Mouse (Mus musculus): ENCODE results near the gene Aff1. TPM values are rescaled to one million over a fixed set of nuclear protein-coding genes. Genes with fewer than 3 reads are reported as not detected.

Gene Aff1
- polyA plus RNA-seq, 1 experiment: 19.2 TPM

- 56% methylated on average over 7 of the region's 7 CpGs for WGBS
- Histone ChIP-seq H3K4me3 (replicated peaks; ENCODE audit: extremely low read depth, low read depth, low read length) (no peak overlapping the region), H3K4me1 (ENCODE audit: control insufficient read depth, insufficient read depth, low read length) (peaks cover 23% of the 10 kb centered on the region)
- TF ChIP-seq CTCF (IDR thresholded peaks at IDR 0.05; ENCODE audit: insufficient read depth, low read length) (no peak), POLR2A (IDR thresholded peaks at IDR 0.05; ENCODE audit: borderline replicate concordance, extremely low read depth, low read depth, low read length) (no peak)
- DNase-seq: no peak
Measured at GRCm38 (mm10) chr5:103761754-103762153, 69.6 kb downstream of the Aff1 start.

- Histone ChIP-seq H3K4me3 (replicated peaks; ENCODE audit: extremely low read depth, low read depth, low read length) (no peak overlapping the region), H3K4me1 (ENCODE audit: control insufficient read depth, insufficient read depth, low read length) (peaks cover 19% of the 10 kb centered on the region)
- TF ChIP-seq POLR2A (IDR thresholded peaks at IDR 0.05; ENCODE audit: borderline replicate concordance, extremely low read depth, low read depth, low read length): no peak
- TF ChIP-seq CTCF (IDR thresholded peaks at IDR 0.05; ENCODE audit: insufficient read depth, low read length): no peak
- DNase-seq: no peak
- 50% methylated on average over 4 of the region's 4 CpGs for WGBS
Measured at GRCm38 (mm10) chr5:103762850-103763254, 70.7 kb downstream of the Aff1 start.

- peaks cover 10% of the 10 kb centered on the region for H3K4me1 ChIP-seq (ENCODE audit: control insufficient read depth, insufficient read depth, low read length)
- DNase-seq: no peak
- TF ChIP-seq CTCF (IDR thresholded peaks at IDR 0.05; ENCODE audit: insufficient read depth, low read length): no peak
- TF ChIP-seq POLR2A (IDR thresholded peaks at IDR 0.05; ENCODE audit: borderline replicate concordance, extremely low read depth, low read depth, low read length): no peak
- H3K4me3 ChIP-seq (replicated peaks; ENCODE audit: extremely low read depth, low read depth, low read length): no peak overlapping the region
- 82% methylated on average over 4 of the region's 4 CpGs for WGBS
Measured at GRCm38 (mm10) chr5:103765356-103765755, 73.2 kb downstream of the Aff1 start.

GRCm38 (mm10) chr5:103765758-103766431, 73.7 kb downstream of the Aff1 start:
- no peak for DNase-seq
- Histone ChIP-seq H3K4me1 (ENCODE audit: control insufficient read depth, insufficient read depth, low read length) (peaks cover 11% of the 10 kb centered on the region), H3K4me3 (replicated peaks; ENCODE audit: extremely low read depth, low read depth, low read length) (no peak overlapping the region)
- no peak for TF ChIP-seq CTCF (IDR thresholded peaks at IDR 0.05; ENCODE audit: insufficient read depth, low read length)
- TF ChIP-seq POLR2A (IDR thresholded peaks at IDR 0.05; ENCODE audit: borderline replicate concordance, extremely low read depth, low read depth, low read length): no peak
- WGBS: 90% methylated on average over 2 of the region's 2 CpGs

- Histone ChIP-seq H3K4me3 (replicated peaks; ENCODE audit: extremely low read depth, low read depth, low read length) (no peak overlapping the region), H3K4me1 (ENCODE audit: control insufficient read depth, insufficient read depth, low read length) (peaks cover 11% of the 10 kb centered on the region)
- 96% methylated on average over 4 of the region's 4 CpGs for WGBS
- TF ChIP-seq CTCF (IDR thresholded peaks at IDR 0.05; ENCODE audit: insufficient read depth, low read length) (no peak), POLR2A (IDR thresholded peaks at IDR 0.05; ENCODE audit: borderline replicate concordance, extremely low read depth, low read depth, low read length) (no peak)
- no peak for DNase-seq
Measured at GRCm38 (mm10) chr5:103766432-103766815, 74.2 kb downstream of the Aff1 start.

GRCm38 (mm10) chr5:103768961-103769360, 76.8 kb downstream of the Aff1 start:
- no peak overlapping the region for H3K4me3 ChIP-seq (replicated peaks; ENCODE audit: extremely low read depth, low read depth, low read length)
- TF ChIP-seq POLR2A (IDR thresholded peaks at IDR 0.05; ENCODE audit: borderline replicate concordance, extremely low read depth, low read depth, low read length): no peak
- no peak for TF ChIP-seq CTCF (IDR thresholded peaks at IDR 0.05; ENCODE audit: insufficient read depth, low read length)
- no peak for DNase-seq
- WGBS: 69% methylated on average over 3 of the region's 3 CpGs
- H3K4me1 ChIP-seq (ENCODE audit: control insufficient read depth, insufficient read depth, low read length): peaks cover 12% of the 10 kb centered on the region

GRCm38 (mm10) chr5:103769701-103770100, 77.5 kb downstream of the Aff1 start:
- 77% methylated on average over 9 of the region's 9 CpGs for WGBS
- H3K4me3 ChIP-seq (replicated peaks; ENCODE audit: extremely low read depth, low read depth, low read length): no peak overlapping the region
- no peak for DNase-seq
- TF ChIP-seq POLR2A (IDR thresholded peaks at IDR 0.05; ENCODE audit: borderline replicate concordance, extremely low read depth, low read depth, low read length) (no peak), CTCF (IDR thresholded peaks at IDR 0.05; ENCODE audit: insufficient read depth, low read length) (no peak)
- H3K4me1 ChIP-seq (ENCODE audit: control insufficient read depth, insufficient read depth, low read length): peaks cover 17% of the 10 kb centered on the region

- no peak for TF ChIP-seq POLR2A (IDR thresholded peaks at IDR 0.05; ENCODE audit: borderline replicate concordance, extremely low read depth, low read depth, low read length)
- peak; percentile 44 for TF ChIP-seq CTCF (IDR thresholded peaks at IDR 0.05; ENCODE audit: insufficient read depth, low read length)
- WGBS: 59% methylated on average over 6 of the region's 6 CpGs
- no peak for DNase-seq
- no peak overlapping the region for H3K4me3 ChIP-seq (replicated peaks; ENCODE audit: extremely low read depth, low read depth, low read length)
- peaks cover 26% of the 10 kb centered on the region for H3K4me1 ChIP-seq (ENCODE audit: control insufficient read depth, insufficient read depth, low read length)
Measured at GRCm38 (mm10) chr5:103770447-103771222, 78.5 kb downstream of the Aff1 start.

- TF ChIP-seq CTCF (IDR thresholded peaks at IDR 0.05; ENCODE audit: insufficient read depth, low read length) (no peak), POLR2A (IDR thresholded peaks at IDR 0.05; ENCODE audit: borderline replicate concordance, extremely low read depth, low read depth, low read length) (no peak)
- H3K4me1 ChIP-seq (ENCODE audit: control insufficient read depth, insufficient read depth, low read length): peaks cover 26% of the 10 kb centered on the region
- H3K4me3 ChIP-seq (replicated peaks; ENCODE audit: extremely low read depth, low read depth, low read length): no peak overlapping the region
- no peak for DNase-seq
- 79% methylated on average over 6 of the region's 6 CpGs for WGBS
Measured at GRCm38 (mm10) chr5:103771380-103771779, 79.2 kb downstream of the Aff1 start.

GRCm38 (mm10) chr5:103772252-103772651, 80.1 kb downstream of the Aff1 start:
- DNase-seq: no peak
- 18% methylated on average over 4 of the region's 4 CpGs for WGBS
- H3K4me1 ChIP-seq (ENCODE audit: control insufficient read depth, insufficient read depth, low read length): peaks cover 25% of the 10 kb centered on the region
- TF ChIP-seq CTCF (IDR thresholded peaks at IDR 0.05; ENCODE audit: insufficient read depth, low read length) (no peak), POLR2A (IDR thresholded peaks at IDR 0.05; ENCODE audit: borderline replicate concordance, extremely low read depth, low read depth, low read length) (no peak)
- H3K4me3 ChIP-seq (replicated peaks; ENCODE audit: extremely low read depth, low read depth, low read length): no peak overlapping the region

All from lung, adult 2 months (tissue).